Mouse (Mus musculus): ENCODE measurements around the gene H2-Oa. TPM values are rescaled to one million over a fixed set of nuclear protein-coding genes. Genes with fewer than 3 reads are reported as not detected.

Gene H2-Oa
- total RNA-seq, 2 experiments from 2014 or later: not detected

DNA sequence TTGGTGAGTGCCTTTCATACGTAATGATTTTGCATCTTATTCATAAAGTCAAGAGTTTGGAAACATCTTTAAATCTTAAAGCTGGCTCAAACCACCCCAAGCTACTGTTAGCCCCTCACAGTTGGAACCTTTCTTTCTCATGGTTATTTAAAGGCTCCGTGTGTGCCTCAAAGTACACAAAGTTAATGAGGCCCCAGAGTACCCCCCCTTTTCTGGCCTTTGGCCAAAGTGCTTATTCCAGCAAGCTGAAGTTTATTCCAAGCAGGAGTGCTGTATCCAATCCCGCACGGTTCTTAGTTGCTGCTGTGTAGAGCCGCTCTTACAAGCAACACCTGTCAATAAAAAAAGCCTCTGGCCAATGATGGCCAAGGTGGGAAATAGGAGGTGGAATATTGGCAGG is 7.4 kb downstream of the H2-Oa start:
- no peak for DNase-seq
- intact Hi-C loops (cut with DNase I): no loop called here

DNA sequence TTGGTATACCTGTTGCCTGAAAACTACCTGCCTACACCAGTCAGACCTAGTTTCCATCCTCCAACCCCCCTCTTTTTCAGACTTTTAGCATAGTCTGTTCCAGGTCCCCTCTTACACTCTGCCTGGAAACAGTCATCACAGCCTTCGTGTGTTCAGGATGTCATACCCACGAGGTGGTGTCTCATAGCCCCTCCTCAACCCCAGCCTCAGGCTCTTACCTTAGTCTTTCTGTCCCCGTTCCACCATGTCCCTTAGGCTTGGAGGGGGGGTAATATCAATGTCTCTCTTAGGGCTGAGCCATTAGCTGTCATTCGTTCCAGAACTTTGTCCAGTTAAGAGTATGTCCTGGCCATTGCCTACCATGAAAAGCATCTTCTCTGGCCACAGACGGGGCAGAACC is 9.0 kb downstream of the H2-Oa start:
- intact Hi-C loops (cut with DNase I): loop anchor here (10.0 kb wide), 1 partner anchor 64 kb away; no protein-coding TSS in a partner anchor
- no peak for DNase-seq

DNA sequence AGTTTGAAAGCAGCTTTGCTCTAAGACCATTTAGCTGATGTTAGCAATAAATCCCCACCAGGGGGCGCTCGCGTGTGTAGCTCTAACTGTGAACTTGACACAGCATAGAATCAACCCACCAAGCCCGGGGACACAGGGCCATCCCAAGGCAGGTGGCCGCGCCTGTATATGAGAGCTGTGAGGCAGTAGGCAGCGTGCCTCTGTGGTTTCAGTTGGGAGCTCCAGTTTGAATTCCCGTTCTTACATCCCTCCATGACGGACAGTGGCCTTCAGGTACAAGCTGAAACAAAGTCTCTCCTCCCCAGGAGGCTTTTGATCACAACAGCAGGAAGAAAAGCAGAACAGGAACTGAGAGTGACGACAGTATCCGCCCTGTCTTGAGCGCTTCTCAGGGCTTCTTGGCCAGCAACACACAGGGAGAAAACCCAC is 9.5 kb downstream of the H2-Oa start:
- DNase-seq: peak; percentile 96
- intact Hi-C loops (cut with DNase I): loop anchor here (10.0 kb wide), 1 partner anchor 63 kb away; no protein-coding TSS in a partner anchor

DNA sequence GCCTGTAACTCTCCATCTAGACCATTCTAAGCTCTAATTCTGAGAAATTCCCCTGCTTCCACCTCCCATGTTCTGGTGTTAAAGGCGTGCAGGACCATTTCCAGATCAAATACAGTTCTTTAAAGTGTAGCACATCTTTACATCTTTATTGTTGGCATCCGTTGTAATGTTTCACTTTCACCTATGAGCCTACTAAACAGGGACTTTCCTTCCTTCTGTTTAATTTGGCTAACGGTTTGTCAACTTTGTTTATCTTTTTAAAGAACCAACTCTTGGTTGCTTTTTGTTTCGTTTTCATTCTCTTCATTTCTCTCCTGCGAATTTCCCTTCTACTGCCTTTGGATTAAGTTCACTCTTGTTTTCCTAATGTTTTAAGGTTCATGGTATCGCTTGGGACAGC is 10.7 kb downstream of the H2-Oa start:
- intact Hi-C loops (cut with DNase I): loop anchor here (10.0 kb wide), 1 partner anchor 62 kb away; no protein-coding TSS in a partner anchor
- no peak for DNase-seq

DNA sequence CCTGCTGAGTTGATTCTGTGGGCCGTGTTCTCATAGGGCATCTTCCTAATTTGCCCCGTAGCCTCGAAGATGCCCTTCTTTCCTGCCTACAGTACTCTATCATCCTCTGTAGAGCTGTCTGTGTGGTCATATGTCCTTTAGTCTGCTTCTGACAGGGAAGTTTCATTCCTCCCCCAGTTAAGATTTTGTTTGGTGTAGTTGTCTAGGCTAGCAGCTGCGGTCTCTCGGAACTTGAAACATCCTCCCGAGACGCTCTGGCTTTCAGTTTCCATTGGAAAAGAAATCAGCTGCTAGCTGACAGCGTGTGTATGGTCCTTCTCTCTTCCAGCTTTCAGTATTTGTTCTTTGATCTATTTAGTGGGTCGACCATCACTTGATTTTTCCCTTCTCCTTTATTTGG is 12.7 kb downstream of the H2-Oa start:
- intact Hi-C loops (cut with DNase I): loop anchor here (10.0 kb wide), 1 partner anchor 60 kb away; no protein-coding TSS in a partner anchor
- no peak for DNase-seq

DNA sequence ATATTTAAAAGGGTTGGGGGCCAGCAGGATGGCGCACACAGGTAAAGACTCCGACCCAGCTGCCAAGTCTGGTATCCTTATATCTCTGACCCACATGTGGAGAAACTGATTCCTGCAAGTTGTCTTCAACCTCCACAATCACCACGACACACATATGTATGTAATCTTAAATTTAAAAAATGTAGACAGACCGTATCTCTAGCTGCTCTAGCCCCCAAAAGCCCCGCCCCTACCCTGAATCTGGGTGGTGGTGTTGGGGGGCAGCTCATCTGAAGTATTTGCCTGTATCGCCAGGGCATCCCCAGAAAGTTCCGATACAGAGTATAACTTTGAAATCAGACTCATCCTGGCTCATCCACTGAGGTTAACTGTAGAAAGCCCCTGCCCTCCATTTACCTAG is 14.4 kb downstream of the H2-Oa start:
- intact Hi-C loops (cut with DNase I): loop anchor here (10.0 kb wide), 1 partner anchor 58 kb away; no protein-coding TSS in a partner anchor
- DNase-seq: no peak

DNA sequence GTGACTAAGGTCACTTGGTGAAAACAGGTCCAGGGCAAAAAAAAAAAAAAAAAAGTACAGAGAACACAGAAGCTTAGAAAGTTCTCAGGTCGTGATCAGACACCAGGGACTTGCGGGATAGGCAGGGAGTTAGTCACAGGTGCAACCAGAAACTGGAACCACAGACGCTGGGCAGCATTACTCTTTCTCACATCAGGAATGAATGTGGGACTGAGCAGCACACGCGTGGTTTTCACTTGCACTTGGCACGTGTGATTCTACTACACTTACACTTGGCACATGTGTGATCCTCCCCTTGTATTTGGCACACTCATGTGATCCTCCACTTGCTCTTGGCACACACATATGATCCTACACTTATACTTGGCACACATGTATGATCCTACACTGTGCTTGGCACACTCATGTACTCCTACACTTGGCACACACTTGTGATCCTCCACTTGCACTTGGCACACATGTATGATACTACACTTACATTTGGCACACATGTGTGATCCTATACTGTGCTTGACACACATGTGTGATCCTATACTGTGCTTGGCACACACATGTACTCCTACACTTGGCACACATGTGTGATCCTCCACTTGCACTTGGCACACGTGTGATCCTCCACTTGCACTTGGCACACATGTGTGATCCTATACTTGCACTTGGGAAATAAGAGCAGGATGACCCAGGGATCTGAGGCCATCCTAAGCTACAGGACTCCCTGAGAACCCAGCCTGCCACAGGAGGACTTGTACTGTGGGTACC is 15.1 kb downstream of the H2-Oa start:
- intact Hi-C loops (cut with DNase I): loop anchor here (10.0 kb wide), 1 partner anchor 58 kb away; no protein-coding TSS in a partner anchor
- no peak for DNase-seq

DNA sequence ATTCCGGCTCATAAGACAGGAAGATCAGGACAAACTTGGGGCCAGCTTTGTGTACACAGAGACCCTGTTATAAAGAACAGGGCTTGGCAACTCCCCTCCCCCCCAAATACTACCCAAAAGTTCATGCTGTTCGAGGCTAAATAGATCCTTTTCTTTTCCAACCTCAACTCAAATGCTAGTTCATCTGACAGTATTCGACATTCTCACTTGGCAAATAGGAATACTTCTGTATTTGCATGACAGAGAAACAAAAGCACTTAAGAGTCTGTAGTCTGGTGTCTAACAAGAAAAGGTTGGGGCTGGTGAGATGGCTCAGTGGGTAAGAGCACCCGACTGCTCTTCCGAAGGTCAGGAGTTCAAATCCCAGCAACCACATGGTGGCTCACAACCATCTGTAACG is 16.3 kb downstream of the H2-Oa start:
- intact Hi-C loops (cut with DNase I): loop anchor here (10.0 kb wide), 1 partner anchor 56 kb away; no protein-coding TSS in a partner anchor
- no peak for DNase-seq

DNA sequence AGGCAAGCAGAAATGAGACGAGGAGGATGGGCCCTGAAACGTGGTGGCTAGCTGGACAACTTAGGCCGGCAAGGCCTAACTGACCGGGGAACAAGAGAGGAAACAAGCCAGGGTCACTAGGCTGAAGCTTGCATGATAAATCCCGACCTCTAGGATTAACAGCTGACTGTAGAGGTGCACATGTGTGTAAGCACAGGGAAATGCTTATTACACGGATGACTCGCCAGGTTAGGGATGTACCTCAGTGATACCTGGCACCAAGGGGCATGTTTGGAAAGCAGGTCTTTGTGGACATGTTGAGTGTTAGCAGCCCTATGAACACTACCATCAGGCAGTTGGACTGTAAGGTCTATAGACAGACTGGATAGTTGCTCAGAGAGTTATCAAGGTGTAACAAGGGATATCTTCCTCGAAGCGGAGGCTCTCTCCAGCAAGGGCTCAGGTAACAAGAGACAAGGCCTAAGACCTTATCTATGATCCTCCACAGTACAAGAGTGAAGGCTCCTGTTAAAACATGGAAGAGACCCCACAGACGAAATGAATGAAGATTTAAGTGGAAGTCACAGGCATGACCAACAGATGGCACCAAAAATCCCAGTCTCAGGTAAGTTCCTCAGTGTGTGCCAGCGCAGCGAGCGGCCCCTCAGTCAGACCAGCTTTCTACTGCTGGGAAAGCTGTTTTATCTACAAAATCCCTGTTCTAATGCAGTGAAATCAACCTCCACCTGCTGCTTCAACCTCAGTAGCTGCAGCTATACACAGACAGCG is 17.1 kb downstream of the H2-Oa start:
- intact Hi-C loops (cut with DNase I): loop anchor here (10.0 kb wide), 1 partner anchor 56 kb away; no protein-coding TSS in a partner anchor

DNA sequence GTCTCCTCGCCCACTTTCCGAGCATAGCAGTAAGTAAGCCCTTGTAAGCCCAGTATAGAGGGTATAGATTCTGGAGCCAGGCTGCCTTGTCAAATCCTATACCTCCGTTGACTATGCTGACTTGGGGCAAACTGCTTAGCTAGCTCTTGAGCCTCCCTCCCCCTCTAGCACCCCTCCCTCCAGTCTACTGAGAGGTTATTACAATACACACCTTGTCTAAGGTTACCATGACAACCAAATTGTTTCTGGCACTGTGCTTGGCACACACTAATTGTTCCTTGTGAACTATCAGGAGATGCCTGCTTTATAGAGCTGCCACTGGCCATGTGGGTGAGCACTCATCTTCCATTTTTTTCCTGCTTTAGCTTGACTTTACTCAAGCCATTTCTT is 17.7 kb downstream of the H2-Oa start:
- no peak for DNase-seq
- intact Hi-C loops (cut with DNase I): loop anchor here (10.0 kb wide), 1 partner anchor 55 kb away; no protein-coding TSS in a partner anchor

More for the DNA sequence above, 17.1 kb downstream of the H2-Oa start:
- DNase-seq: no peak

DNA sequence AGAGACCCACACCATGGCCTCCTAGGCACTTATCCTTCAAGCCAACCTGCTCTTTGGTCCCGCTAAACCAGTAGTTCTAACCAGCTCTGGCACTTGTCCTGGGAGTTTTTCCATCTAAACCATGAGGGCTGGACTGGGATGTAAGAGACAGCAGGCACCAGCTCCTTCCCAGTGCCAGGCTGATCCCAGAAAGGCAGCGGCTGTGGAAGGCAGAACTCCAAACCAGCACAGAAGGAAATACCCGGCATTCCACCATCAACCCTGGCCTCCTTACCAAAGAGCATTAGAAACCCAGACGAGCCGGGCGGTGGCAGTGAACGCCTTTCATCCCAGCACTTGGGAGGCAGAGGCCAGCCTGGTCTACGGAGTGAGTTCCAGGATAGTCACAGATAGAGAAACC is 18.2 kb downstream of the H2-Oa start:
- DNase-seq: no peak
- intact Hi-C loops (cut with DNase I): no loop called here

DNA sequence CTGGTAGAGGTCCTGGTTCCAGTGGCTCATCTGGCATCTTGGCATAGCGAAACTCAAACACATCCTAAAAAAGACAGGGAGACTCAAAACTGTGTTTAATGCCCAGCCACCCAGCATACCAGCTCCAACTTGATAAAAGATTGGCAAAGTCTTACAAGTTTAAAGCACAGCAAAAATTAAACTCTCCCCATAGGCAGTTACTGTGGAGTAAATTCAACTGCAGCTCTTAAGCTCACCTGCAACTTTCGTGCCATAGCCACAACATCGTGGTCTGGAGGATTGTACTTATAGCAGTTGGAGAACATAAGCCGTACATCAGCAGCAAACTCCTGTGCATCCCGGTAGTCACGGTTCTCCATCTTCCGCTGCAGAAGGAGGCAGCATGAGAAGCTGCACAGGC is 22.0 kb downstream of the H2-Oa start:
- intact Hi-C loops (cut with DNase I): no loop called here
- no peak for DNase-seq

DNA sequence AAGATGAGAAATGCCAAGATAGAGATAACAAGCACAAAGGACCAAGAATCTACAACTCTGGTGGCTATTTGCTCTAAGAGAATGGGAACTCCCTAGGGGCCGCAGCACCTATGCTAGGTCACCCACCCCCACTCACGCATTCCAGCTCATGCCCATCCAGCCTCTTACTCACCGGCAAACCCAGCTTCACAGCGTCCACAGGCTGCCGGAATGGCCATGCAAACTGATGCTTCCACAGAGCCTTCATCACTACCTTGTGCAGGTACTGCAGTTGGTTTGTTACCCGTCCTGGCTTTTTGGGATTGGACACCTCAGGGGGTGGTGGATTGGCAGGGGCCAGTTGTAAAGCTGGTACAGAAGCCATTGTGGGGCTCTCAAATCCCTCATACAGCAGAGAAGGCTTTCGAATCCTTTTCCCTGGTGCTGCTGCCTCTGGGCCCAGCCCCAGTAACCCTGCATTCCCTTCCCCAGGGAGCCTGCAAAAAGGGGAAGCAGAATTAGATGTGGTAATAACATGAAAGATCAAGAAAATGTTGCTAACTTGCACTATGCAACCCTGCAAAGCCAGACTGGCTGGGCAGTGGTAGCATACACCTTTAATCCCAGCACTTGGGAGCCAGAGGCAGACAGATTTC is 24.7 kb downstream of the H2-Oa start:
- intact Hi-C loops (cut with DNase I): loop anchor here (5.0 kb wide), 1 partner anchor 80 kb away; the partner anchor contains the start of gene Col11a2
- no peak for DNase-seq

DNA sequence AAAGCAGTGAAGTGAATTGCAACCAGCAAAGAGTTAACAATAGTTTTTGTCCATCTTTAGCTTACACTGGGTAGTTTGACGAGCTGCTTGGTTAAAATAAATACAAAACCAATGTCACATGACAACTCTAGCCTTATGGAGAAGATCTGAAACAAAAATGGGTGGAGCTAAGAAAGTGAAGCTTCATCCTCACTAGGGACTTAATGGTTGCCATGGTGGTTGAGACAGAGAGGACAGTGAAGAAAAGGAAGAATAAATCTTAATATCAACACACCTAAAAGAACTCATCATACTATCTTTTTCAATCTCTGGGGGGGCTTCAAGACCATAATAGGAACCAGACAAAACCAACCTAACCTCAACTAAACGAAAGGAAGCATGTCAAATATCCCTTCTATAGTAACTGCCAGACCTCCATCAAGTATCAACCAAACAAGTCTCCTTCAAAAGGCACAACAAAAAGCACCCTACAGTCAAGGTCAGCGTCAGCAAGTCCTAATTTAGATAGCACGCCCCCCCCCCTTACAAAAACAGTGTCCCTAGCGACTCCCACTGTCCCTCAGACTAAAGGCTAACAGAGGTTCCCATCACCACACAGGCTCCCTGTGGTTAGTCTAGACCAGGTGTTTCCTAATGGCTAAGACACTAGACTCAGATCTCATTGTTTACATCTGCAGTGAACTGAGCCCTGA is 25.4 kb downstream of the H2-Oa start:
- DNase-seq: no peak
- intact Hi-C loops (cut with DNase I): loop anchor here (5.0 kb wide), 1 partner anchor 80 kb away; the partner anchor contains the start of gene Col11a2

DNA sequence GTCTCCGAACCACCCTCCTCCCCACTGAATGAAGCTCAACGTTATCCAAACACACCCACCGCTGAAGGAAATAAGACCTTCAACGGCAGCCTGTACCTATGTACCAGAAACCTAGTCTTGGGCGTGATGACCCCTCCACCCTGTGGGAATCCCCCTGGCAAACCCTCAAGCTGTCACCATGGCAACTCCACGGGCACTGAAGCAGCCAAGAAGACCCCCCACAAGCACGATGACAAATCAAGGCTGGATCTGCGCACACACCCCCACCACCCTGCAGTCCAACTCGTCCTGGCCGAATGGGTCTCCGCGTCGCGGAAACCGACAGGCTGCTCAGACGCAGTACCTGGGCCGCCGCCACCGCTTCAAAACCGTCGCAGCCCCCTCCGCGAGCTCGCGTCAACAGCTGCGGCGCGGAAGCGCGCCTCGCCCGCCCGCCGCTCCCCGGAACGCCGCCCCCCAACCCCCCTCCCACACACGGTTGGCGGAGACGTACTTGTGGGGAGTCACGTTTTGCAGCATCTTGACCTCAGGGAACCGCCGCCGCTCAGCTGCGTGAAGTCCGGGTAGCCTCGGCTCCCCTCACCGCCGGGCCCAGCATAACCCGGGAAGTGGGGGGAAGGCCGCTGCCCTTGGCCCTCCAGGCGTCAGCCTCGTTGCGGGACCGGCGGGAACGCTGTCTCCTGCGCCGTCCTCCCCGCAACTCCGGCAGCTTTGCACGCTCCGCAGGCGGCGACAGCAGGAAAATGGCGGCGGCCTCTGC is 26.2 kb downstream of the H2-Oa start:
- DNase-seq: peak; percentile 78
- intact Hi-C loops (cut with DNase I): loop anchor here (5.0 kb wide), 1 partner anchor 81 kb away; the partner anchor contains the start of gene Col11a2

DNA sequence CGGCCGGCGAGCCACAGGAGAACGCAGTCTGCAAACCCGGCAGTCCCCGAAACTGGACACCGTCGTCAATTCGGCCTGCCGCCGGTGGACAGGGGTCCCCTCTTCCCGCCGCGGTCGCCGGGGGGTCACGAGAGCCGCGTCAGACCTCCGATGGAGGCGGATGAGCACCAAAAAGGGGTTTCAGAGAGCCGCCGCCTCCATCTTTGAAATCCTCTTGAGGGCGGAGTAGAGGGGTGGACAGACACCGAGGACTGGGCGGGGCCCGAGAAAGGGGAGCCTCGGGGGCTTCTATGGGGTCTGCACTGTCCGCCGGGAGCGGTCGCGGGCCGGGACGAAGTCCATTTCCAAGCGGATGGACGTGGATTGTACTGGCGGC is 26.7 kb downstream of the H2-Oa start:
- DNase-seq: no peak
- intact Hi-C loops (cut with DNase I): loop anchor here (5.0 kb wide), 1 partner anchor 82 kb away; the partner anchor contains the start of gene Col11a2

DNA sequence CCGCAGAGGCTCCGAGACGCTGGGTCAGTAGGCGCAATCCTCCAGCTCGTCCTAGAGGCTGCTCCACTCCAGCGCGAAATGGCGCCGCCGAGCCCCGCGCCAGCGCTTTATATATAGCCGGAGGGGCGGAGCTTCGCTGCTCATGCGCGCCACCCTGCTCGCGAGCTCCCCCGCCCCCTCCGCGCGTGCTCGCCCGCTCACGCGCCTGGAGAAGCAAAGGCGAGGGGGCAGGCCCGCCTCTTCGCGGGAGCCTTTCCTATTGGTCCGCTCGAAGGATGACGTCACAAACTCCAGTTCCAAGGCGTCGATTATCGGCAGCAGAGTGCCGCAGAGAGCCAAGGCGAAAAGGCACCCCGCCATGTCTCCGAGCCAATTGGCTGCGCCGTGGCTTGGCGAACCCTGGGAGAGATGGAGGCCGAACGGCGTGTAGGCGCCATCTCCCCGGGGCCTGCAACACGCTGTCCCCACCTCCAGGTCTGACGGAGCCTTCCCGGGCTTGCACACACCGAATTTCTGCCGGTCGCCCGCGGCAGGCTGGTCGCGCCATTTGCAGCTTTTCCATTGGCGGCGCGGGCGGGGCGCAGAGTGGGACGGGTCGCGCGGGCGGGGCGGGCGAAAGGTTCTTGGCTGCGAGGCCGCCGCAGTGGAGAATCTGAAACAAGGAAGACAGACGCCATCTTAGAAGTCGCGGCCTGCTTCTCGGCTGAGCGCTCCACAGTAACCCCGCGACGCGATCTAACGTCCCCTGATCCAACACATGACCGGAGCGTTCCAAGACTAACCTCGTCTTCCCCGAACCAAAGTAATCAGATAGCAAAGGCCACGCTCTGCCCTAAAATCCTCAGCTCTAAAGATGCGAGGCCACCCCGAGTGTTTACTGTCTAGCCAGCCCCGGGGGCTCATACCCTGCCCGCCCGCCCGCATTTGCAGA is 27.4 kb downstream of the H2-Oa start, which contains the start of gene H2-DMa:
Gene H2-DMa (plus strand): TSS at position 293 of the 931 bp plus-strand sequence.
- intact Hi-C loops (cut with DNase I): loop anchor here (5.0 kb wide), 1 partner anchor 82 kb away; the partner anchor contains the start of gene Col11a2
- DNase-seq: peak; percentile 99

DNA sequence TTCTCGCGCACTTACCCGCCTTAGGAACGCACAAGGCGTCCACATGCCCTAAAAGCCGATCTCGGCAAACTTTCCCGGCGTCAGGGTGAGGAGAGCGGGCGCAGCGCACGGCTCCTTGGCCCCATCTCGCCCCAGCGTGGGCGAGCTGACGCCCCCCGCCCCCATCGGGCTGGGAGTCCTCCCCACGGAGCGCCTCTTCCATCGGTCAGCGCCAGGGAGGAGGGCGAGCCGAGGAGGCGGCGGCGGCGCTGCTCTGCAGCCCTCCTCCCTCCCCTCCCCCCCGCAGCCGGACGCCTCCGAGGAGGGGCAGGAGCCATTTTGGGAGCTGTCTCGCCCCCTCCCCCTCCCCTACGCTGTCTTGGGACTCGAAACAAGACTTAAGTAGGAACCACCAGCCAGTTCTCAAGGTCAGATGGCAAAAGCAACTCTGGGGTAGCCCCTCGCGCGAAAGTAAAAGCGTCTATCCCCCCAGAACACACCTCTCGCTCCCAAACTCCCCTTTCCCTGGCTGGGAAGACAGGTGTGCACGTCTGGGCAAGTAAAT is 28.1 kb downstream of the H2-Oa start:
- DNase-seq: peak; percentile 97
- intact Hi-C loops (cut with DNase I): no loop called here
